29 mouse cellular contexts compared by ENCODE assay signal in the genomic region with DNA sequence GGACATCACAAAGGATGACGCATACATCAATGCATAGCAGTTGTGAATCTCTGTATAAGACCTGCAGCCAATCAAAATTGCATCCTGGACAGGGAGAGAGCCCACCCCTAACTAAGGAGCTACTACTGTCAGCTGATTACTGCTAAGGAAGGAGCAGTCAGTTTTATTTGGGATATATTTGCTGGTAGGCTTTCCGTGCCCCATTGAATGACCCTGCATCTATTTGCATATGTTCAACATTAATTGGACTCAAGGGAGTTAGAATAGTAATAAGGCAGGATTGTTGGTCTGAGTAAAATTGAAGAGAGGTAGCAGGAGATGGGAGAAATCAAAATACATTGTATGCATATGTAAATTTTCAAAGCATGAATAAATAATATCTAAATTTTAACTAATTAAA.
DNase-seq lines count a peak whose midpoint lies in the region; ATAC-seq and TF ChIP-seq lines count a peak whose summit lies in the region.
"Had no signal": no experiment of that assay in that cellular context is flagged by ENCODE, and none has a peak within 500 bp of the region (broad histone marks: within the 10 kb centered on the region; RNA-seq: fewer than 3 reads in every experiment).

No protein-coding gene starts in this region.

- no peaks in the 10 kb centered on the region for H3K4me1 ChIP-seq in hindbrain, embryonic 11.5 days (replicated peaks; ENCODE audit: control insufficient read depth, insufficient read depth, low read length)
- H3K4me1 ChIP-seq in hindbrain, postnatal 0 days (ENCODE audit: insufficient read depth, low read length) = no peaks in the 10 kb centered on the region
- H3K4me1 ChIP-seq in neural tube, embryonic 11.5 days (ENCODE audit: control insufficient read depth, insufficient read depth, low read length) = no peaks in the 10 kb centered on the region
- H3K4me1 ChIP-seq in neural tube, embryonic 15.5 days = no peaks in the 10 kb centered on the region
- H3K4me1 ChIP-seq in forebrain, embryonic 16.5 days (replicated peaks; ENCODE audit: control insufficient read depth, insufficient read depth, low read length) = no peaks in the 10 kb centered on the region
- no peaks in the 10 kb centered on the region for H3K4me1 ChIP-seq in midbrain, embryonic 16.5 days (ENCODE audit: control insufficient read depth, insufficient read depth, low read length)
- H3K4me1 ChIP-seq: limb, embryonic 10.5 days; limb, embryonic 15.5 days; liver, embryonic 13.5 days; megakaryocyte, embryonic 14.5 days; neural tube, embryonic 13.5 days had no signal

- H3K9ac ChIP-seq in hindbrain, embryonic 11.5 days (ENCODE audit: low read depth, low read length) = no peak overlapping the region
- H3K9ac ChIP-seq in hindbrain, postnatal 0 days (replicated peaks; ENCODE audit: low read length) = no peak overlapping the region
- H3K9ac ChIP-seq in neural tube, embryonic 11.5 days (ENCODE audit: low read length) = no peak overlapping the region
- H3K9ac ChIP-seq in neural tube, embryonic 15.5 days (replicated peaks) = no peak overlapping the region
- H3K9ac ChIP-seq in forebrain, embryonic 16.5 days (replicated peaks; ENCODE audit: low read depth, low read length) = no peak overlapping the region
- no peak overlapping the region for H3K9ac ChIP-seq in midbrain, embryonic 16.5 days (ENCODE audit: low read depth, low read length)
- H3K9ac ChIP-seq: limb, embryonic 15.5 days; liver, embryonic 13.5 days; neural tube, embryonic 13.5 days had no signal

- no peak overlapping the region for H3K4me2 ChIP-seq in hindbrain, embryonic 11.5 days (replicated peaks; ENCODE audit: low read depth, low read length)
- no peak overlapping the region for H3K4me2 ChIP-seq in hindbrain, postnatal 0 days (ENCODE audit: low read depth, low read length)
- H3K4me2 ChIP-seq in neural tube, embryonic 11.5 days (ENCODE audit: low read depth) = no peak overlapping the region
- H3K4me2 ChIP-seq in neural tube, embryonic 15.5 days = no peak overlapping the region
- no peak overlapping the region for H3K4me2 ChIP-seq in forebrain, embryonic 16.5 days (ENCODE audit: low read length)
- no peak overlapping the region for H3K4me2 ChIP-seq in midbrain, embryonic 16.5 days (ENCODE audit: low read length)
- H3K4me2 ChIP-seq: limb, embryonic 15.5 days; liver, embryonic 13.5 days; neural tube, embryonic 13.5 days had no signal

- TF ChIP-seq CTCF in hindbrain, postnatal 0 days (IDR thresholded peaks at IDR 0.05; ENCODE audit: low read depth) = no peak

- H3K27ac ChIP-seq in hindbrain, embryonic 11.5 days (ENCODE audit: low read depth, low read length) = no peak overlapping the region
- no peak overlapping the region for H3K27ac ChIP-seq in hindbrain, postnatal 0 days
- no peak overlapping the region for H3K27ac ChIP-seq in neural tube, embryonic 11.5 days (ENCODE audit: low read depth, low read length)
- no peak overlapping the region for H3K27ac ChIP-seq in neural tube, embryonic 15.5 days (replicated peaks)
- no peak overlapping the region for H3K27ac ChIP-seq in forebrain, embryonic 16.5 days (ENCODE audit: low read length)
- no peak overlapping the region for H3K27ac ChIP-seq in midbrain, embryonic 16.5 days (ENCODE audit: low read length)
- H3K27ac ChIP-seq: limb, embryonic 10.5 days; limb, embryonic 15.5 days; liver, embryonic 13.5 days; neural tube, embryonic 13.5 days had no signal

- WGBS in hindbrain, embryonic 11.5 days = 76% methylated on average over 2 of the region's 2 CpGs
- 66% methylated on average over 2 of the region's 2 CpGs for WGBS in hindbrain, postnatal 0 days
- 81% methylated on average over 2 of the region's 2 CpGs for WGBS in neural tube, embryonic 11.5 days
- WGBS in neural tube, embryonic 15.5 days = 63% methylated on average over 2 of the region's 2 CpGs
- 50% methylated on average over 2 of the region's 2 CpGs for WGBS in forebrain, embryonic 16.5 days
- 65% methylated on average over 2 of the region's 2 CpGs for WGBS in midbrain, embryonic 16.5 days

- peak; percentile 4 for DNase-seq in hindbrain, embryonic 11.5 days (ENCODE audit: low spot score)
- DNase-seq in hindbrain, postnatal 0 days (ENCODE audit: low spot score) = no peak
- no peak for DNase-seq in neural tube, embryonic 11.5 days (ENCODE audit: low spot score)
- no peak for DNase-seq in spleen, postnatal 4 days (ENCODE audit: low spot score in 2 of 2)
- DNase-seq in left cerebral cortex, adult 9 months (ENCODE audit: low spot score in 2 of 2) = no peak
- DNase-seq: adrenal gland, postnatal 14 days; cerebellum, adult 11-12 months; cerebellum, adult 9-11 months; gastrocnemius, postnatal 14 days; heart, postnatal 14 days; kidney, adult 8-10 months; kidney, postnatal 10 days; layer of hippocampus, postnatal 36 days; liver, embryonic 13.5 days; lung, adult 18-20 months; lung, postnatal 4 days; right cerebral cortex, postnatal 25 days; thymus, postnatal 4 days had no signal

- peak; percentile 54; the same call in 1 of the 2 replicates for ATAC-seq in hindbrain, embryonic 11.5 days (ENCODE audit: low FRiP score)
- no peak for ATAC-seq in hindbrain, postnatal 0 days
- peak; percentile 53; the same call in 1 of the 2 replicates for ATAC-seq in neural tube, embryonic 11.5 days (ENCODE audit: insufficient read depth, low FRiP score, low TSS enrichment)
- no peak for ATAC-seq in neural tube, embryonic 15.5 days (ENCODE audit: low FRiP score)
- peak; percentile 69 for ATAC-seq in forebrain, embryonic 16.5 days
- peak; percentile 48 for ATAC-seq in midbrain, embryonic 16.5 days
- ATAC-seq: intestine, embryonic 16.5 days; lung, postnatal 0 days; Patski had no signal

- H3K27me3 ChIP-seq in hindbrain, embryonic 11.5 days (ENCODE audit: control insufficient read depth, insufficient read depth, low read length) = no peaks in the 10 kb centered on the region
- no peaks in the 10 kb centered on the region for H3K27me3 ChIP-seq in hindbrain, postnatal 0 days (ENCODE audit: insufficient read depth, low read length)
- no peaks in the 10 kb centered on the region for H3K27me3 ChIP-seq in neural tube, embryonic 11.5 days (ENCODE audit: control insufficient read depth, insufficient read depth, low read length)
- no peaks in the 10 kb centered on the region for H3K27me3 ChIP-seq in neural tube, embryonic 15.5 days (replicated peaks)
- H3K27me3 ChIP-seq in forebrain, embryonic 16.5 days (replicated peaks; ENCODE audit: control insufficient read depth, insufficient read depth, low read length) = no peaks in the 10 kb centered on the region
- H3K27me3 ChIP-seq in midbrain, embryonic 16.5 days (ENCODE audit: control insufficient read depth, insufficient read depth, low read depth, low read length) = no peaks in the 10 kb centered on the region
- H3K27me3 ChIP-seq: limb, embryonic 15.5 days; liver, embryonic 13.5 days; megakaryocyte, embryonic 14.5 days; neural tube, embryonic 13.5 days; Patski had no signal

- H3K9me3 ChIP-seq in hindbrain, embryonic 11.5 days (ENCODE audit: control insufficient read depth, low read length) = no peaks in the 10 kb centered on the region
- no peaks in the 10 kb centered on the region for H3K9me3 ChIP-seq in hindbrain, postnatal 0 days (ENCODE audit: low read length)
- H3K9me3 ChIP-seq in neural tube, embryonic 11.5 days (ENCODE audit: control insufficient read depth, low read length) = no peaks in the 10 kb centered on the region
- no peaks in the 10 kb centered on the region for H3K9me3 ChIP-seq in neural tube, embryonic 15.5 days (replicated peaks)
- no peaks in the 10 kb centered on the region for H3K9me3 ChIP-seq in forebrain, embryonic 16.5 days (ENCODE audit: control insufficient read depth, low read length)
- H3K9me3 ChIP-seq in midbrain, embryonic 16.5 days (replicated peaks; ENCODE audit: control insufficient read depth, low read length, poor library complexity, severe bottlenecking) = no peaks in the 10 kb centered on the region
- H3K9me3 ChIP-seq: limb, embryonic 10.5 days; limb, embryonic 15.5 days; liver, embryonic 13.5 days; neural tube, embryonic 13.5 days had no signal

- no peak overlapping the region for H3K4me3 ChIP-seq in hindbrain, embryonic 11.5 days (ENCODE audit: low read depth, low read length)
- no peak overlapping the region for H3K4me3 ChIP-seq in hindbrain, postnatal 0 days (ENCODE audit: low read length)
- H3K4me3 ChIP-seq in neural tube, embryonic 11.5 days (ENCODE audit: low read depth, low read length) = no peak overlapping the region
- no peak overlapping the region for H3K4me3 ChIP-seq in neural tube, embryonic 15.5 days (replicated peaks)
- H3K4me3 ChIP-seq in forebrain, embryonic 16.5 days (replicated peaks; ENCODE audit: low read length) = no peak overlapping the region
- no peak overlapping the region for H3K4me3 ChIP-seq in midbrain, embryonic 16.5 days (ENCODE audit: low read depth, low read length)
- H3K4me3 ChIP-seq: erythroblast, embryonic 14.5 days; limb, embryonic 10.5 days; limb, embryonic 15.5 days; liver, embryonic 13.5 days; megakaryocyte, embryonic 14.5 days; neural tube, embryonic 13.5 days had no signal

- no peaks in the 10 kb centered on the region for H3K36me3 ChIP-seq in hindbrain, embryonic 11.5 days (ENCODE audit: control insufficient read depth, insufficient read depth, low read length)
- no peaks in the 10 kb centered on the region for H3K36me3 ChIP-seq in hindbrain, postnatal 0 days (ENCODE audit: insufficient read depth, low read length)
- H3K36me3 ChIP-seq in neural tube, embryonic 11.5 days (ENCODE audit: control insufficient read depth, insufficient read depth, low read length) = no peaks in the 10 kb centered on the region
- H3K36me3 ChIP-seq in neural tube, embryonic 15.5 days = no peaks in the 10 kb centered on the region
- no peaks in the 10 kb centered on the region for H3K36me3 ChIP-seq in forebrain, embryonic 16.5 days (ENCODE audit: control insufficient read depth, insufficient read depth)
- H3K36me3 ChIP-seq in midbrain, embryonic 16.5 days (ENCODE audit: control insufficient read depth, insufficient read depth, low read length) = no peaks in the 10 kb centered on the region
- H3K36me3 ChIP-seq: limb, embryonic 10.5 days; limb, embryonic 15.5 days; liver, embryonic 13.5 days; neural tube, embryonic 13.5 days had no signal

Comparison
In these comparisons a context has a peak if more than half of its experiments do, and no peak if none do; other contexts are left out.
1. ATAC-seq: peak in hindbrain, embryonic 11.5 days (single experiment), neural tube, embryonic 11.5 days (single experiment), forebrain, embryonic 16.5 days (single experiment) and midbrain, embryonic 16.5 days (single experiment); none in hindbrain, postnatal 0 days (single experiment) and neural tube, embryonic 15.5 days (single experiment).